Mouse (Mus musculus) layer of hippocampus, adult 9-10 months (tissue): Measurements from ENCODE around the gene Eprs.
"Not testable (repeated sequence)": the region's sequence is repeated elsewhere in the genome, so short reads cannot be mapped to it uniquely, and the experiment has no call there.

Source experiments
- DNase-seq: peaks from one replicate; pipeline ENCODE4 v3.0.0; 2022; ENCODE audit warnings: low spot score

Gene Eprs

GRCm38 (mm10) chr1:185362677-185363520, at the start of gene Eprs:
TSS of gene Eprs (plus strand) at chr1:185363044.
- peak; percentile 98 for DNase-seq

DNA sequence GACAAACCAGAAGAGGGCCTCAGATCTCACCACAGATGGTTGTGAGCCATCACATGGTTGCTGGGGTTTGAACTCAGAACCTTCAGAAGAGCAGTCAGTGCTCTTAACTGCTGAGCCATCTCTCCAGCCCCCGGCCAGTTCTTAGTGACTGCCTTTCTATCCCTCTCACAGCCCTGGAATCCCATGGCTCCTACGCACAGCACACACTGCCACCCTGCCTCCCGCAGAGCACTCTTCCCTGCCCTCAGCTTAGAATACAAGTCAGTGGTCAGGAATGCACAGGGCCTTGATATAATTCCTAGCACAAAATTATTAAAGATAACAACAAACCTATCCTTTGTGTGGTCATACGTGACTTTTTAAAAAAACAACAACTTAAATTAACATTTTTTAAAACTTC, 48.3 kb upstream of the Eprs start:
- no peak for DNase-seq

- DNase-seq, result peak; percentile 49
Measured at GRCm38 (mm10) chr1:185315846-185316568, 46.8 kb upstream of the Eprs start.

DNA sequence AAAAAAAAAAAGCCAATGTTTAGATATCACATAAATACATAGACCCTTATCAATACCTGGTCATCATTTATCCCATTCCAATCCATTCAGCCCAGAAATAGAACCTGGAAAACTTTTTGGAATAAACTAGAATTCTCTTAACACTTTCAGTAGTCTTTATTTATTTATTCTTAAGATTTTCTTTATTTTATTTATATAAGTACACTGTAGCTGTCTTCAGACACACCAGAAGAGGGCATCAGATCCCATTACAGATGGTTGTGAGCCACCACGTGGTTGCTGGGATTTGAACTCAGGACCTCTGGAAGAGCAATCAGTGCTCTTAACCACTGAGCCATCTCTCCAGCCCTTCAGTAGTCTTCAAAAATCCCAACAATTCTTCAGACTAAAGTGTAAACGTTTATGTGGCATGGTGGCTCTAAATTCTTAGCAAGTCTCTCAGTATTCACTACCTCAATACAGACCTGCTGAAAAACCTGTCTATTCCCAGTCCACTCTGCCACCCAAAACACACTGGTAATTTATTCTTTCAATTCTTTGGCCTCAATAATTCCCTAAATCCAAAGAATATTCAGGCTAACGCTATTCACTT, 35.0 kb upstream of the Eprs start:
- not testable (repeated sequence) for DNase-seq

- peak; percentile 84 for DNase-seq
Measured at GRCm38 (mm10) chr1:185328721-185329610, 33.9 kb upstream of the Eprs start, which contains the start of gene Iars2. TSS of gene Iars2 (minus strand) at chr1:185329396.

- no peak for DNase-seq
Measured at GRCm38 (mm10) chr1:185329851-185330250, 33.0 kb upstream of the Eprs start.

GRCm38 (mm10) chr1:185331364-185331763, 31.5 kb upstream of the Eprs start:
- no peak for DNase-seq

DNA sequence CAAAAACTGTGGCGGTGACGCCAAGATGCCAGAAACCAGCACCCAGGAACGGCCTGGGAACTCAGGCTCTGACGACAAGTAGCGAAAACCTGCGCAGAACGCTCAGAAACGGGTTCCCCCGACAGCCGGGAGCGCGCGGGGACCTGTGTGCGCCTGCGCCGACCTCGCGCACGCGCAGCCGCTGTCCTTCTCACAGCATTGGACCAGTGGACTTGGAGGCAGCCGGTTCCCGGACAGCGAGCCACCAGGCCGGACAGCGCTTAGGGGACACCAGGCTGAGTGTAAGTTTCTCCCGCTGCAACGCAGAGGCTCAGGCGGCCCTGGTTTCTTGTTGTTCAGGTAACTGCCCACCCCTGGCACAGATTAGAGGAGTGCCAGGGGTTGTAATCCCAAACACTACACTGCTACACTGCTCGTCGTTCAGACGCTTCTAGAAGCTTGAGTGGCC, 30.8 kb upstream of the Eprs start, which contains the start of gene Bpnt1:
Gene Bpnt1, plus strand, starts transcription at position 167 of the 448 bp plus-strand sequence.
- DNase-seq, result peak; percentile 65

GRCm38 (mm10) chr1:185333651-185334050, 29.2 kb upstream of the Eprs start:
- DNase-seq, result no peak

GRCm38 (mm10) chr1:185334136-185334535, 28.7 kb upstream of the Eprs start:
- DNase-seq, result no peak

GRCm38 (mm10) chr1:185335231-185335765, 27.5 kb upstream of the Eprs start:
- no peak for DNase-seq

DNA sequence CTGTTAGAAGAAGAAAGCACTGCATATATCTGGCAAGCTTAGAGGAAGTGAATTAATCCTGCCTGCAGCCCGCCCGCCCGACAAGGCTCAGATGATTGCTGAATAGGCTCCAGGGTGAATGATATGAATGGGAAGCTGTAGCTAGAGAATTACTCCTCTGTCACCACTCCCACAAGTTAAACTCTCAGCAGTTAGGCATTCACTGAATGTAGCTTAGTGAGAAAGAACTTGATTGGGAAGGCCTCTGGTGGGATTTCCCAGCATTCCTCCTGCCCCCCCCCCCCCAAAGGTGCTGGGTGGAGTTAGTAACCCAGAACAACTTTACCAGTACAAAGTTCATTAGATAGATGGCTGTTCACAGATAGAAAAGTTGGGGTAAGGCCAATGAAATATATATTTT, 26.3 kb upstream of the Eprs start:
- DNase-seq, result no peak

GRCm38 (mm10) chr1:185342441-185342840, 20.4 kb upstream of the Eprs start:
- DNase-seq, result no peak

DNA sequence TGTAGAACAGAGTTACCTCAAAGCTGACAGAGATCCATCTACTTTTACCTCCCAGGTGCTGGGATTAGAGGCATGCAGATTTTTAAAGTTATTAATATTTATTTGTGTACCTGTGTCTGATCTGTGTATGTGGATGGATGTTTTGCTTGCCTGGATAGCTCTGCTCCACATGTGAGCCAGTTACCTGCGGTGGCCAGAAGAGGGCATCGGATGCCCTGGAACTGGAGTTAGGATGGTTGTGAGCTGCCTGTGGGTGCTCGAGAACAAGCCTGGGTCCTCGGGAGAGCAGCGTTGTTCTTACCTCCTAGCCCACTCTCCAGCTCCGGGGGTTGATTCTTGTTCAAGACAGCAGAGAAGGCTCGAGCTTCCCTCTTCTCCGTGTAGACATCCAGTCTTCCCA, 19.4 kb upstream of the Eprs start:
- no peak for DNase-seq

DNA sequence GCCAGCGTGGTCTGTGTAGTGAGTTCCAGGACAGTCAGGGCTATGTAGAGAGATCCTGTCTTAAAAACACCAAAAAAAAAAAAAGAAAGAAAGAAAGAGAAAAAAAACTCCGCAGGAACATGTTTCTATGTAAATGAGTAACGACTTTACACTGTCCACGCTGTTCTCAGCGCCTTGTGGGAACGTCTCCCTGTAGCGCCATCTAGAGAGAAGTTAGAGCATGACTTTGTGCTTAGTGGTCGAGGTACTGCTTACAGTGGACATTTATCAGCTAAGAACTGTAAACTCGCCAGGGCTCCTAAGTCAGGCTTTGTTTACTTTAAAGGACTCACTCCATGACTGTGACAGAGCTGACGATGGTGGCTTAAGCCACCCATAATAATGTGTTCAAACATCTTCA, 16.7 kb upstream of the Eprs start:
- no peak for DNase-seq

- DNase-seq, result no peak
Measured at GRCm38 (mm10) chr1:185349741-185350140, 13.1 kb upstream of the Eprs start.

DNA sequence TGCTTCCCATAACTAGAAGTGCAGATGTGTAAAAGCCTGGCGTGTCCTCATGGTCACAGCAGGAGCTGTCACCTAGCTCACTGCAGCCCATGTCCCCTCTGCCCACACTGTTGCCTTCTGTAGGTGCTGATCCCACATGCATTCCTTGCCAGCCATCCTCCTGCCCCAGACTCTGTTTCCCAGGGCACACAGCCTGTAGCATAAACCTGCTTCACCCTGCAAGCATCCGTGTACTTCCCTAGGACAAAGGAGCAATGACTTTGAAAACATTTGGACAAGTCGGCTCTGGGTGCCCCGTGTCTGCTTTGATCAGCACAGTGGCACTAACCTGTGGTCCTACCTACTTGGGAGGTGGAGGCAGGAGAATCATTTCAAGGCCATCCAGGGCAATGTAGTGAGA, 12.2 kb upstream of the Eprs start:
- no peak for DNase-seq

DNA sequence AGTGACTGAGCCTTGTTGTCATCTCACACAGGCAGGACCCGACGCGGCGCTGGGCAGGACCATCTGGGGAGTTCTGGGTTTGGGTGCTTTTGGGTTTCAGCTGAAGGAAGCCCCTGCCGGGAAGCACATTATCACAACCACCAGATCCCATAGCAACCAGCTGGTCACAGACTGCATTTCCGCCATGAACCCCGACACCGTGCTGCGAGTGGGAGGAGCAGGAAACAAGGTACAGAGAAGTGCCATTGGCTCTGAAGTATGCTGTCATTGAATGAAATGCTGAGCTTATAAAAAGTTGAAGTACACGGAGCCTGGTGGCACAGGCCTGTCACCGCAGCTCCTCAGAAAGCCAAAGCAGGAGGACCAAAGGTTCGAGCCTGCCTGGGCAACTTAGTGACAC, 10.7 kb upstream of the Eprs start:
- DNase-seq, result no peak

- DNase-seq, result no peak
Measured at GRCm38 (mm10) chr1:185353351-185353750, 9.5 kb upstream of the Eprs start.

GRCm38 (mm10) chr1:185354731-185355130, 8.1 kb upstream of the Eprs start:
- no peak for DNase-seq

GRCm38 (mm10) chr1:185356246-185356645, 6.6 kb upstream of the Eprs start:
- DNase-seq, result no peak
